Mouse (Mus musculus) left cerebral cortex, postnatal 4 days (tissue): ENCODE measurements around the gene Myo3b. TPM values are rescaled to one million over a fixed set of nuclear protein-coding genes. Genes with fewer than 3 reads are reported as not detected.
A peak's percentile ranks its signal among the peaks of the same experiment; 100 is the strongest.

Experiments
- DNase-seq: peaks from one replicate; pipeline ENCODE4 v3.0.0-alpha.2; 2022
- intact Hi-C: fragments of 180-260 bp; cut with DNase I; formaldehyde crosslinking; loops from one replicate; pipeline ENCODE4 v1.15.1; 2025
- total RNA-seq, 2 experiments: library from RNA; stranded (reverse); gene quantifications; 2 replicates each; pipeline ENCODE4 v1.2.3; 2021

Gene Myo3b
- total RNA-seq, 2 experiments from 2014 or later: 1.1 to 1.3 TPM

DNA sequence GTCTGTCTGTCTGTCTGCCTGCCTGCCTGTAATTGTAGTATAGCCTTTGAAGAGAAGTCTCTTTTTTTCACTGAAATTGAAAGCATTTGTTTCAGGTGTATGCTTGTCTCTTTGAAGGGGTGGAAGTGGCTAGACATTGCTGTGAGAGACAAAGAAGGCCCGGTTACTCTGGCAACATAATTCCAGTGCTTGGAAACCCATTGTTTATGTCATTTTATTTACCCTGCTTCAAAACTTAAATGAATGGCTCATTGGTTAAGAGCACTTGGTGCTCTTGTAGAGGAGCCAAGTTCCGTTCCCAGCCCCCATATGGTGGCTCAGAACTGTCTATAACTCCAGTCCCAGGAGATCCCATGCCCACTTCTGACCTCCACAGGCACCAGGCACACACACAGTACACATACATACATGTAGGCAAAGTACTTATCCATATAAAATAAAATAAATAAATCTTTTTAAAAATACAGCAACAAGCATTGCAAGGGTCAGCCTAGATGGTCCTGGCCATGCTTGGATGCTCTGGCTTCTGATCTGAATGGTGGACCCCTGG, 221.8 kb downstream of the Myo3b start:
- intact Hi-C loops: no loop called here
- DNase-seq: no peak

DNA sequence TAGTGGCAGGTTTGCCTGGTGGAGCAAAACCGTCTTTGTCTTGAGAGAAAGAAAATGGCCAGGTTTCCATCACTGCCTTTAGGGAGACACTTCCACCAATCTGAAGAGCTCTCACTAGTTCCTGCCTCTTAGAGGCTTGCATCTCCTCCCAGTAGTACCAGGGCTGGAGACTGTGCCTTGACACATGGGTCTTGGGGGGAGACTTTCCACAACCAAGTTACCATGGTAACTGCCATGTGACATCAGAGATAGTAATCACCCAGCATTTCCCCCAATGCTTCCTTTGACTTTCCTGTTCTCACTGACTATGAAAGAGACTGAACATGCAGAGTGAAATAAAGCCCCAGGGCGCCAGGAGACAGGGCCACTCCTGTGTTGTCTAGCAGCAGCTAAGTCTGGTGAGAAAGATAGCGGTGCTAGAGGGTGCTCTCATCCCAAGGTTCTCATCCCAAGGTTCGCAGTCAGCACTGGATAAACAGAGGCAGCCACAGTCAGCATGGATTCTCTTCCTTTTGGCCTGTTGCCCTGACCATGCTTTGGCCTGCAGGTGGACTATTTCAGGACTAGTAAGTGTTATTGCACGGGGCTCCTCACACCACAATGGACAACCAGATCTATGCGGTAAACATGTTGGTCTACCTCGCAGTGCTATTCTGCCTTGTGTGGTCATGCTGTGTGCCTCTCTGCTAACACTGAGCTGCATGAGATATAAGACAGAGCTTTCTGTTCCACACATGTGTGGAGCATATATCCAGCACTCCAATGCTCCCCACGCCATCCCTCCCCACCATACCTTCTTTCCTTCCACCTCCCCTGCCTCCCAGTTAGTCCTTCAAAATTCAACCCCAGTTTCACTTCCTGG, 223.0 kb downstream of the Myo3b start:
- no peak for DNase-seq
- intact Hi-C loops: no loop called here

DNA sequence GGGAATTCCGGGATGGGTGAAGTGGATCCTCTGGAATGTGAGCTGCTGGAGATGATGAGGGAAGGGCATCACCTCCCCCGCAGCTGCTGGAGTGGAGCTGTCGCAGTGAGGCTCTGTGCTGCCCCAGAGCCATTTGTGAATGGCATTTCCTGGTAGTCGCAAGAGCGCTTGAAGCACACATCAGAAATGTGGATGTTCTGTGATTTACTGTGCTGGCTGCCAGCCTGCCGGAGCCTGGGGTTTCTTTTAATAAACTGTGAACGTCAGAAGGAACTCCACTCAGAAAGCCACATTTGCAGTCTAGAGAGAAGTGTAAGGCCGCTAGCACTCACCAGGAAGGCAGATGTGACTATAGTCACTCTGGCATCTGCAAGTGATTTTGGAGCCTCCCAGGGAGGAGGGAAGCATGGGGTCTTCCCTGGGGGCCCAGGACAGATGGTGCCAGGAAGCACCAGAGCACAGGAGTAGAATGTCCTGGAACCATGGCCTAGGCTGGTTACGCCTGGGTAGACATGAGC, 223.7 kb downstream of the Myo3b start:
- intact Hi-C loops: no loop called here
- DNase-seq: no peak

DNA sequence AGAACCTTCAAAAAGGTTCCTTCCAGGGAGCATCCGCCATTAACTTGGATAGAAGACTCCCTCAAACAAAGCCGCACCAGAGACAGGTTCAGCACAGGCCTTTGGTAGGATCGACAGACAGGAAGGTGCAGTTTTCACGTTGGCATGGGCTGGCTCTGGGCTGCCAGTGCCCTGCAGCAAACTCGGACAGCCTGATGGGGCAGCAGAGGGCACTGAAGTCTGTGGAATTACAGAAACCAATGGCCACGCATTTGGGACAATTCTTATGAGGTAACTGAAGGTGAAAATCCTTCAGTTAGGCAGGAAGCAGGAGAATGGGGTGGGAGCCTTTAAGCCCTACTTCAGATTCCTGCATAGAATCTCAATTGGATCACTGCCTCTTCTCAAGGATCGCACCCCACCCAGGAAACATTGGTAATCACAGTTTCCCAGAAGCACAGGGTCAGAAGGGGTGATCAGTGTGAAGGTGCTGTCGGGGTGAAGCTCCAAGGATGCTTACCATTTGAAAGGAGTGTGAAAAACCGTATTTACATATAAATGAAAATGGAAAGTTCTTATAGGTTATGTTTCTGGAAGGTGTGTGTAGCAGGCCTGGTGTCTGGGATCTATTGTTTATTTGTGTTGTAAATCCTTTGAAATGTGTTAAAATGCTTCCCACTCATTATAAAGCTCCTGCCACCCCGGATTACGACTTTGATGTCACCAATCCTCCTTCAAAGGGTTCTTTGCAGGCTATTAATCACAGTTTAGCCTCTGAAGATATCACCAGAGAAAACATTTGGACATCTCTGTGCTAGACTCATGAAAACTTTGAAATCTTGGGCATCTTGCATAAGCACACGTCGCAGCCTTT, 239.7 kb downstream of the Myo3b start:
- intact Hi-C loops: no loop called here
- DNase-seq: peak; percentile 60

DNA sequence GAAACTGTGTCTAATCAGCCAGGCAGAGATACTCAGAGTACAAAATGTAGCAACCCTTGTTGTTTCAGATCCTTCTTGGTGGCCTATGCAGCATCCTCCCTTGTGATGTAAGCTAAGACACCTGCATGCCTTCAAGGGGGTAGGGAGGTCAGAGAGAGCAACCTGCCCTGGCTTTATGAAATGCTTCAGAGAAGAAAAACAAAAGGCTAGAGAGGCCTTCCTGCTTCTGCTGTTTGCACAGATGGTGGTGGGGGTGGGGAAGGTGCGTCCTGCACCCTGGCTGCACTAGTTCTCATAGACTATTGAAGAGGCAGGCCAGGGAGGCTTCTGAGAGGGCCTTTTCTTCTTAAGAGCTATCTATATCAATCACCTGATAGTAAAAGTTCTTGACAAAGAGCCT, 245.2 kb downstream of the Myo3b start:
- DNase-seq: no peak
- intact Hi-C loops: no loop called here

DNA sequence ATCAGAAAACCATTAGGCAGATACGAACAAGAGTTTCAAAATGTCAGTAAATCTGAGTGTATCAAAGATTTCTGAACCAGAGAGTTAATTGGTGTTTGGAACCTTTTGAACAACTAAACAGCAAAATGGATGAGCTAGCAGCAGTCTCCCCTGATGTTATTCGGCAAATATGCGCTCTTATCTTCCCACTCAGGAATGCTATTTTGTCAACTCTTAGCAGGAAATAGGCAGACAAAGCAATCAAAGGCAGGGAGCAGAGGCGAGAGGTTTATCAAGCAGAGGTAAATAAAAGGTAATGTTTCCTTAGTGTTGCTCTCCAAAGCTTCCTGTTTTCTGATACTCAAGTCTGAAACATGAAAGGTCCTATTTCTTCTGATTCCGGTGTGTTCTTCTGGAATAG, 252.1 kb downstream of the Myo3b start:
- intact Hi-C loops: no loop called here
- DNase-seq: no peak

DNA sequence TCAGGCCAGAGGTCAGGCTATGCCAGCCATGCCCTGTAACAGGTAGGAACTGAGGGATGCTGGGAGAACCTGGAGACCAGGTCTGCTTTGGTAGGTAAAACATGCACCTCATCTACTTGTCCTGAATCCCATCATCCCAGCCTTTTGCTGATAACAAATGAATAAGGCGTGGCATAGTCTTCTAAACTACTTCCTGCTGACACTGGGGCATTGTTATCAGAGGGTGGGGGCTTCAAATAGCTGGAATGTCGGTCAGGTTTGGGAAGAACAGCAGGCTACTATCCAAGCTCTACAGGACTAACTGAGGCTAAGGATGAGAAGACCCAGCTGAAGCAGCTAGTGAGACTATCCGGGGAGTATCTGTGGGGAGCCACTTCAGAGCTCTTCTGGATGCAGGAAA, 253.8 kb downstream of the Myo3b start:
- intact Hi-C loops: no loop called here
- no peak for DNase-seq

DNA sequence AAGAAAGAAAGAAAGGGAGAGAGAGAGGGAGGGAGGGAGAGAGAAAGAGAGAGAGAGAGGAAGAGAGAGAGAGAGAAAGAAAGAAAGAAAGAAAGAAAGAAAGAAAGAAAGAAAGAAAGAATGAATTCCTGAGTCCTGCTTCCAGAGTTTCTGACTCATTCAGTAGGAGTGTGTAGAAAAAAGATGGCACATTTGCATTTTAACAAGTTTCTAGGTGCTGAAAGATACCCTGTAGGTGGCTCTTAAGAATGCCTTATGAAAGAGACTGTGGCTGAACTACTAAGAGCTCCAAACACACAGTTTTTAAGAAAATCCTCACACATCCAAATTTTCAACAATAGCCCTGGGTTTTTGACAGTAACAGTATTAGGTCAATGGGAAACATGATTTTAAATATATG, 264.0 kb downstream of the Myo3b start:
- intact Hi-C loops: no loop called here
- no peak for DNase-seq

DNA sequence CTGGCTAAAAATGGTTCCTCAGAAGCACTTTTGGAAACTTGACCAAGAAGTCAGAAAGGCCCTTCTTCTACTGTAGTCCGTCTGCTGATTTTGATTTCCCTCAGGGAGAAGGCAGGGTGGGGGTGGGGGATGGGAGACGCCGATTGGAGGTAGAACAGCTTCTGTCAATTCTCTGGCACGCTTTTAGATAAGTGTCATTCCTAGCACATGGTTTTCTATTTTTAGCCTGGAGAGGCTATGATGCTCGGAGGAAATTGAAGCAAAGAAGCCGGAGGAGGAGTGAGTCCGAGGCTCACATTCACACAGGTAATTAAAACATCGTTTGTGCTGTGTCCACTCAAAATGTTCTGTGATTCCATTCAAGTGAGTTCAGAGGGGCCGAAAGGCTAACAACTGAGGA, 276.2 kb downstream of the Myo3b start:
- no peak for DNase-seq
- intact Hi-C loops: no loop called here

DNA sequence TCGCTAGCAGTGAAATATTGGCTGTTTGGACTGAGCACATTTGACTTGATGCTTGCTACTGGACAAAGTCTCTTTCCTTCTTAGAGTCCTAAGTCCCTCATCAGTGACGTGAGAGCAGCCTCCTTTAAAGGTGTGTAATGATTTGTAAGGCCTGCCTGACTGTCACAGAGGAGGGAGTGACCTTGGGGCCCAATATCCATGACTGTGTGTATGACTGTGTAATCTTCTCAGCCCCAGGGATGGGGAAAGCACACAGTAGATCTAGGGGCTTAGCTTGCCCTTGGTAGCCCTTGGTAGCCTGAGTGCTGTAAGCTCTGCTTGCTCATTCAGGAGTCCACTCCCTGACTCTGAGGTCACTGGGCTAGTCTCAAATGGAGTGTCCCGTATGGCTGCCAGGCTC, 276.8 kb downstream of the Myo3b start:
- intact Hi-C loops: no loop called here
- no peak for DNase-seq

DNA sequence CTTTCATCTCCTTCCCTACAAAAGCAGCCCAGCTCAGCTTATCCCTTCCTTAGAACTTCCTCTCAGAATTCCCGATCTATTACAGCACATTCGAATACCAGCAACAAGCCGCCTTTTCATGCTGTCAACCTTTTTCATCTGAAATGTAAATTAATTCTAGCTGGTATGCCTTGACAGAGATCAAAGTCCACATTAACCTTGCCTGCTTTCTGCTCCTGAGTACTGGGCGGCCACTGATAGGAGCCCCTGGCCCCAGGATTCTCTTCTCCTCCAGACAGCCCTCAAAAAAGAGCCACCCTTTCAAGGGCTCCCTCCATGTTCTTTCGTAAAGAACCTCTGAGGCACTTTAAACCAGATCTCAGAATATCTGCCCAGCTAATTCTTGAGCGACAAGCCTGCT, 278.9 kb downstream of the Myo3b start:
- intact Hi-C loops: no loop called here
- DNase-seq: no peak

DNA sequence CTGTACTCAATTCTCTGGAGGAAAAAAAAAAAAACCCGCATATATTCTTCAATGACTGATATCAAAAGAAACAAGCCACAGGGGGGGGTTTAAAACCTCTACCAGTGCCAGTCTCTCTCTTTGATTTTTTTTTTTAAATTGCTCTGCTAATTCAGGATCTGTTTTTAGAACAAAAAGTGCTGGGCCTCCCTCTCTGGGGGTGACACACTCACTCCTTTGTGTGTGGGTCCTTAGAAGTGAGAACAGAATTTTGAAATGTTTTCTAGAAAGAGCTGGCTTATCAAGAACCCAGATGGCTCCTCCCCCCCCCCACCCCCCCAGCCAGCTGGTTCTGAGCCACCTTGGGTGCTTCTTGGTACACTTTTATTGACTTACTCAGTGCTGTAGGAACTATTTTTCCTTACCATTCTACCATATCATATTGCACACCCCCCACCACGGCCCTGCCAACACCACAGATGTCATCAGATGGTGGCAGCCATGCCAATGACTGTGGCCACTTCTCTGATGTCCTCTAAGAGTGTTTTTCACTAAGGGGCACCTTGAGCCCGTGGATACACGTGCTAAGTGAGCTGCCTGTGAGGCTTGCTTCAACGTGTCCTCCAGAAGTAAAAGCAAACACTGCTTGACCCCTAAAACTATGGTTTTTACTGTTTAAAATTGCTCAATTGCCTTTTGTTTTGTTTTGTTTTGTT, 280.1 kb downstream of the Myo3b start:
- intact Hi-C loops: no loop called here
- peak; percentile 63 for DNase-seq

DNA sequence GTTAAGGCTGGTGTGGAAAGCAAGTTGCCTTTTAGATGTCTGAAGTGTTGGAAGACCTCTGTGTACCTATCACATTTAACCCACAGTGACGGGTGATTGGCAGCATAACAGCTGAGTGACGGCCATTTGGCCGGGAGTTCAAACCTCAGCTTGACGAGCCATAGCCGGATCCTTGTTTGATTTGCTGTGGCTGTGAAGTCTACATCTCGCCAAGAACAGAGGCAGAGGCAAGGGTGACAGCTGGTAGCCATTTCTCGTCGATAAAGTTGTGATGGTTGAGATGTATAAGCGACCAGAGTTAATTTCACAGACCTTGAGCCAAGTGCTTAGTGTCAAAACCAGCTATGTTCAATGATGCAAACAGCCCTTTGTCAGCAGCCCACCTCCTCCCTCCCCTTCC, 283.8 kb downstream of the Myo3b start:
- DNase-seq: peak; percentile 70
- intact Hi-C loops: no loop called here

DNA sequence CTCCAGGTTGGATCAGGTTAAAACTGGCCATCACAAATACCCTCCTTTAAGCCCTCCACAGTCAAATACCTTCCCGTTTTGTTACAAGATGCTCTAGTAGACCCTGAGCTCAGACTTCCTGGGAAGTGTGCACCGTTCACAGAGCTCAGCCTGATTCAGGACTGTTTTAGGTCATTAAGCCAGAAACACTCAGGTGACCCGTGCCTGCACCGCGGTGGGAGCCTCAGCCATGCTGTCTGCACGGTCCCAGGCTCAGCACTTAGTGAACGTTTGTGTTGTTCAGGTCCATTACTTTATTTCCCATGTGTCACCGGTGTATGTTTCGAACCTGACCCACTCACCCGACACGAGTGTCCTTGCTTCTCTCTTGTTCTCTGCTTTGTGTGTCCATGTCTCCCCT, 288.7 kb downstream of the Myo3b start:
- no peak for DNase-seq
- intact Hi-C loops: no loop called here

DNA sequence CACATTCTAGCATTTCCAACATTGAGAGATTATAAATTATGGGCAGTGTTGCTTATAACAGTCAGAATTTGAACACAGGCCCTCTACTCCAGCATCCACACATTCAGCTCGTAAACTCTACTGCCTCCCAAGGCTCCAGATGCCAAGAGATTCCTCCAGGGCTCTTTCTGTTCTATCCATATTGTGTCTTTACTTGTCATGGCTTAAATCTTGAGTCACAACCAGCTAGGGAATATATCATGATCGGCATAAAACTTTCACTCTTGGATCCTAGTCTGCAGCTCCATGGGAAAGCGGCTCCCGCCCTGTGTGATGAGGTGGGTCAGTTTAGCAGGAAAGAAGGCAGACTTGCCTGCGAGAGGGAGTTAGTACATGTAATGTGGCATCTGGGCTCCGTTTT, 294.0 kb downstream of the Myo3b start:
- intact Hi-C loops: no loop called here
- DNase-seq: no peak

DNA sequence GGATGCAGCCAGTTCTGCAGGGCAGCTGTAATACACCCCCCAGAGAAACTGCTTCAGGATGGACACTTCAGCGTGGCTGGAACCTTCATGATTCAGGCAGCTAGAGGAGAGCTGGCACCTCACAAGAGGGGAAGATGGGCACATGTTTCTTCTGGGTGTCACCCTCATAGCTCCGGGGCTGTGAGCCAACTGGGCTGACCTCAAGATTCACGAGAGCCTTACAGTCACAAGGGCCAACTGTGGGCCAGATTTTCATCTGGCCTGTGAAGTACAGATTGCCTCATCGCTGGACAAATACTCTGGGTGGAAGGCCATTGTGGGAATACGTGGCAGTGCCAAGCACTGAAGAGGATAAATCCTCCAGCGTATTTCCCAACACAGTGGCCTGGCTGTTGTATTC, 294.6 kb downstream of the Myo3b start:
- intact Hi-C loops: no loop called here
- DNase-seq: peak; percentile 39

DNA sequence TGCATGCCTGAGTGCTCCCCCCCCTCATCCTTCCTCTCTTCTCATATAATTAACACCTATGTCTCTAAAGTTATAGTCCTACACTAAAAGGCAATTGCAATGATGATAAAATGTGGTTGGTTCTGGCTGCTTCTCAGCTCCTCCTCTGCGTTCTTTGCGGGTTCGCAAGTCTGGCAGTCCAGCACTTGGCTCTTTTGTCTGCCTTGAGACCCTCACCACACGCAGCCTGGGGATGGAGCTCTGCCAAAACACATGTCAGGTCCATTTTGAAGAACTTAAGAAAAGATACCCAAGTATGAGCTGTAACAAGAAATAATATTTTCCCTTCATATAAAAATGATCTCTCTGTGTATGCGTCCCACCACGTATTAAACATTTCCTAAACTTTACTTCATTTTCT, 297.6 kb downstream of the Myo3b start:
- intact Hi-C loops: no loop called here
- DNase-seq: peak; percentile 50

DNA sequence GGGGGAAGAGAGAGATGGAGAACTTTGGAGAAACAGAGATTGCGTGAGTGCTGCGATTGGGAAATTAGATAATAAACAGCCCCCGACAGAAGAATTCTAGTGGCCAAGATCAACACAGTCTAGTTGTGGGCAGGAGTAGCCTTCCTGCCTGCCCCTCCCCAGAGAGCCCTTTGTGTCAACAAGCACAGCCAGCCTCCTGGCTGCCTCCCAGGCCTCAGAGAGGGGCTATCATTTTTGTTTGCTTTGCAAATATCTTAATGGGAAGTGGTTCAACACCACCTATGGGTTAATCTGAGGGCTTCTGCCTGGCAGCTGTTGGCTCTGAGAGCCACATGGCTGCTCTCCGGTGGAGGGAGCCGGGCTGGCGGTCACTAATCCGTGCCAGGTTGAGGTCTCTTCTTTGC, 298.3 kb downstream of the Myo3b start:
- intact Hi-C loops: no loop called here
- DNase-seq: peak; percentile 88

DNA sequence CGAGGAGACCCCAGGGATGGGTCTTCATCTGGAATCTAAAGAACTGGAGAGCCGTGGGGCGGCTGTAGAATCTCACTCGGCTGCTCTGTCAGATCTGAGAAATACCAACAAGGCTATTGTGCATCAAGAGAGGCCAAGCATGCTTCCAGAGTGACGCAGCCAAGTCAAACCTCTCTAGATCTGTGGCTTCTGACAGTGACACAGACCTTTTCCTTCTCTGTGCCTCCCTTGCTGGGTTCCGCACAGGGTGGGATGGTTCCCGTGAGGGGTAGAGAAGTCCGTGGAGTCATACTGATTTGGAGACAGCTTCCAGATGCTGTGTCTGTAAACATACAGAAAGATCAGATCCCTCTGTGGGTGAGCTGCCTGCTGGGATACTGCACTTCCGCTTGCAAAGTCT, 298.9 kb downstream of the Myo3b start:
- intact Hi-C loops: no loop called here
- DNase-seq: no peak

DNA sequence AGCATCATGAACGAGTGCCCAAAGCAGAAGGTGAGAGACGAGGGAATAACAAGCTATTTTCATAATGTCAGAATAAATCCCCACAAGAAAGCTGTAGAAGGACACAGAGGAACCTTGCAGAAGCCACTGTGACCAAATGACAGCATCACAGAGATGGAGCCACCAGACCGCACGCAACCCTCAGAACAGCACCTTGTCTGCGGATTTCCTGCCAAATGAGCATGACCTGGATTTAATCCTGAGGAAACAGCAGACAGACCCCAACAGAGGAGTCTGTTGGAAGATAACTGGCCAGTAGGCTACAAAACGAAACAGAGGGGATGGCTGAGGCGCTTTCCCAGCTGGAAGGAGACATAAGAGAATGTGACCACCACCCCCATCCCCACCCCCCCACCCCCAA, 300.1 kb downstream of the Myo3b start:
- intact Hi-C loops: no loop called here
- peak; percentile 48 for DNase-seq

DNA sequence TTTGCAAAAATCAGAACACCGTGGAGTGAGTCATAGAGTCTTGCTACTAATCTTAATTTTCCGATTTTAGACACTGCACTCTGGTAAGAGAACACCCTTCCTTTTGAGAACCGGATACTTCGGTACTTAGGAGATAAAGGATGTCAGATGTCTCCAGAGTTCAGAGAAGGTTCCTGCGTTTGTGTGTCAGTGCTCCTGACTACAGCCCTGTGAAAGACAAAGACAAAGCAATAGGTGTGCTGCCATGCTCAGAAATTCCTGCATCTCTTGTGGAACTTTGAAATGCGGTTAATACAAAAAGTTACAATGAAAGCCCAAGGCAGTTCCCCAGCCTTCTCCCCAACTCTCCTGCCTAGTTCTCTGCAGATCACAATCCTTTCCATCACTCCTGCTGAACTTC, 300.6 kb downstream of the Myo3b start:
- intact Hi-C loops: no loop called here
- no peak for DNase-seq
